20 mouse cellular contexts compared by ENCODE assay signal in the genomic region with DNA sequence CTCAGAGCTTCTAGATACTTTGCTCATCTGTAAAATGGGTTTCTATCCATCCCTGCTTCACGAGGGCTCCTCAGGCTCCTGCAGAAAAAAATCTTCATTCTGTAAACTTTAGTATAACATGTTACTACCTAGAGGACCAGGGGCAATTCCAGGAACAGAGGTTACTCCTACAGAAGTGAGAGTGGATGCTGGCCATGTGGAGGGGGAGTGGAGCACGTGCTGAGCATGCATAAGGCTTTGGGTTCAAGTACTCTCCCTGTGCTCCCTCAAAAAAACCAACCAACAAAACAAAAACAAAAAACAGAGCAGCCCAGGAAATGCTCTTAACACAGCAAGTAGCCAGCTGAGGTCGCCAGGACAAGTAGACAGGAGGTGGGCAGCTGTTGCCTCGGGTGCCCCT. TPM values are rescaled to one million over a fixed set of nuclear protein-coding genes. Genes with fewer than 3 reads are reported as not detected.
"Had no signal": no experiment of that assay in that cellular context is flagged by ENCODE, and none has a peak within 500 bp of the region (broad histone marks: within the 10 kb centered on the region; RNA-seq: fewer than 3 reads in every experiment).

No protein-coding gene starts in this region.

- H3K27ac ChIP-seq: layer of hippocampus, adult 2 months; limb, embryonic 15.5 days; liver, embryonic 14.5 days; macrophage; midbrain, embryonic 12.5 days; midbrain, embryonic 15.5 days; neural tube, embryonic 13.5 days; stomach, postnatal 0 days had no signal

- H3K9ac ChIP-seq: limb, embryonic 15.5 days; liver, embryonic 14.5 days; liver, postnatal 0 days; lung, embryonic 14.5 days; midbrain, embryonic 12.5 days; midbrain, embryonic 15.5 days; neural tube, embryonic 13.5 days had no signal

- ATAC-seq: liver, postnatal 0 days; lung, postnatal 0 days; midbrain, embryonic 15.5 days had no signal

- H3K4me2 ChIP-seq: limb, embryonic 15.5 days; liver, embryonic 11.5 days; lung, embryonic 14.5 days; midbrain, embryonic 12.5 days; midbrain, embryonic 15.5 days; neural tube, embryonic 13.5 days had no signal

- DNase-seq: layer of hippocampus, adult 9-11 months; liver, postnatal 0 days; lung, embryonic 14.5 days; thymus, adult 2 months; thymus, postnatal 25 days had no signal

- H3K36me3 ChIP-seq: limb, embryonic 15.5 days; midbrain, embryonic 12.5 days; midbrain, embryonic 15.5 days; neural tube, embryonic 13.5 days had no signal

- H3K4me3 ChIP-seq: layer of hippocampus, adult 2 months; limb, embryonic 15.5 days; midbrain, embryonic 12.5 days; midbrain, embryonic 15.5 days; neural tube, embryonic 13.5 days had no signal

- H3K9me3 ChIP-seq: limb, embryonic 15.5 days; midbrain, embryonic 12.5 days; midbrain, embryonic 15.5 days; neural tube, embryonic 13.5 days had no signal

- H3K27me3 ChIP-seq: limb, embryonic 15.5 days; midbrain, embryonic 15.5 days; neural tube, embryonic 13.5 days had no signal

RNA-seq across cellular contexts. Expression of gene Sema4c, which starts 5.5 kb away (rescaled TPM):
- total RNA-seq: neutrophil, adult 5-6 weeks had no signal

RNA-seq across cellular contexts. Expression of gene Gm42417, which starts 24.4 kb away (rescaled TPM):
- total RNA-seq: layer of hippocampus, adult 2 months; left cerebral cortex, postnatal 25 days; megakaryocyte, adult 5-6 weeks; neutrophil, adult 5-6 weeks had no signal
- polyA plus RNA-seq: large intestine, adult 2 months; liver, embryonic 11.5 days; liver, embryonic 14.5 days; liver, postnatal 0 days; lung, embryonic 14.5 days; midbrain, embryonic 12.5 days; stomach, embryonic 14.5 days; thymus, adult 2 months had no signal
